Mouse (Mus musculus) duodenum, adult 2 months (tissue): ENCODE data around the gene Scgb3a1. TPM values are rescaled to one million over a fixed set of nuclear protein-coding genes. Genes with fewer than 3 reads are reported as not detected.

Source experiments
- polyA plus RNA-seq: library from polyadenylated mRNA; depleted of rRNA; stranded (reverse); fragments of >200 nt; gene quantifications from 2 replicates; pipeline ENCODE4 v1.2.3, GENCODE M21; 2012; ENCODE audit warnings: low replicate concordance; rRNA removed

The Scgb3a1 gene
- polyA plus RNA-seq: 9.7 and 22.7 TPM in 2 replicates

DNA sequence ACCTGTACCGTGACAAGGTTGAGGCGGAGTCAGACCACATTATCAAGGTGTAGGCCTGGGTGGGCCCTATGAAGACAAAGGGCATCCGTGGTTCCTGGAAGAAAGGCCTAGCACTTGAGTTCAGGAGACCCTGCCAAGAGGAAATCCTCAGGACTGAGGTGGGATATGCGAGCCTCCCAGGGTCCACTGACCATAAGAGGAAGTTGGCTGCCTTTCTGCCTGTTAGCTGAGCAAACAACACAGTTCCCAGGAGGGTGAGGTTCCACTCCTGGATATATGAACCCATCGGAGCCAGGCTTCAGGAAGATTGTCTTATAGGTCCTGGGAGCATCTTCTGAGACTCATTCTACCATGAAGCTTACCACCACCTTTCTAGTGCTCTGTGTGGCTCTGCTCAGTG lies at the start of gene Scgb3a1:
Gene Scgb3a1 (plus strand): TSS at position 301 of the 400 bp plus-strand sequence.

DNA sequence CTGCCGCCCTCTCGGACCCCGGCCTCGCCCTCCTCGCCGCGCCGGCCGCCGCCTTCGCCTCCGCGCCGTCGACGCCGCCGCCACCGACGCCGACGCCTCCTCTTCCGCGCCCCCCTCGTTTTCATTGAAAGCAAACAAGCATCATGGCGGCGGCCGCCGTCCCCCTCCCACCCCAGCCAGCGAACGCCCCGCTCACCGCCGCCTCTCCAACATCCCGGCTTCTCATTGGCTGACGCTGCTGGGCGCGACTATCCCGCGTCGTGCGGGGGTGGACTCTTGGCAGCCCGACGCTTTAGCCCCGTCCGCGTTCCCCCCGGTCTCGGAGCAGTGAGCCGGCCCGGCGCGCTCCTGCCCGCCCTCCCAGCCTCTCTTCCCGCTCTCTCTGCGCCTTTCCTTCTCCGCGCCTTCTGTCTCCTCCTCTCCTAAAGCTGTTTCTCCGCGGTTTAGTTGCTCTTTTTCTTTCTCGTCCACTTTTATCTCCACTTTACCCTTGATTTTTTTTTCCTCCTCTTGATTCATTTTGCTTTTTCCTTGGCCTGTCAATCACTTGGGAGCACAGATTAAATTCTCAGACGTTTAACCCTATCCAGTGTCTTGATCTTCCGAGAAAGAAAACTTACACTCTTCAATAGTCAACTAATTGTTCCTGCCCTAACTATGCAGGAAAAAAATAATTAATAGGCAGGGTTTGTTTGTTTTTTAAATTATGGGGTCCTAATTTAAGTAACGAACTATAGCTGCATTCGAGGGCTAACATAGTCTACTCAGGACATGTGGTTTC lies 49.3 kb downstream of the Scgb3a1 start, which contains the start of gene Cnot6:
Gene Cnot6 (minus strand): TSS at position 169 of the 781 bp plus-strand sequence.

Other genes starting within 250 kb of the Scgb3a1 start
- not detected in 2 replicates for gene Olfr1389, start 240.5 kb upstream of the Scgb3a1 start, polyA plus RNA-seq
- not detected in 2 replicates for gene Olfr1388, start 227.0 kb upstream of the Scgb3a1 start, polyA plus RNA-seq
- gene Olfr1387, start 208.3 kb upstream of the Scgb3a1 start, polyA plus RNA-seq: not detected in 2 replicates
- not detected in 2 replicates for gene Olfr1386, start 198.6 kb upstream of the Scgb3a1 start, polyA plus RNA-seq
- gene Olfr1385, start 174.5 kb upstream of the Scgb3a1 start, polyA plus RNA-seq: not detected in 2 replicates
- gene Olfr1384, start 156.9 kb upstream of the Scgb3a1 start, polyA plus RNA-seq: not detected in 2 replicates
- not detected in 2 replicates for gene Olfr1383, start 144.0 kb upstream of the Scgb3a1 start, polyA plus RNA-seq
- not detected in 2 replicates for gene Olfr1382, start 135.4 kb upstream of the Scgb3a1 start, polyA plus RNA-seq
- not detected in 2 replicates for gene Olfr1381, start 120.2 kb upstream of the Scgb3a1 start, polyA plus RNA-seq
- not detected in 2 replicates for gene Olfr1380, start 106.7 kb upstream of the Scgb3a1 start, polyA plus RNA-seq
- 4.3 and 4.4 TPM in 2 replicates for gene Flt4, start 54.3 kb upstream of the Scgb3a1 start, polyA plus RNA-seq
- gene Cnot6, start 49.1 kb downstream of the Scgb3a1 start, polyA plus RNA-seq: 1.4 and 1.7 TPM in 2 replicates
- gene Gfpt2, start 130.6 kb downstream of the Scgb3a1 start, polyA plus RNA-seq: 0.41 and 0.46 TPM in 2 replicates
- gene Mapk9, start 183.1 kb downstream of the Scgb3a1 start, polyA plus RNA-seq: 5.6 and 6.9 TPM in 2 replicates
- gene Rasgef1c, start 238.2 kb downstream of the Scgb3a1 start, polyA plus RNA-seq: 0.70 and 1.1 TPM in 2 replicates